Mouse (Mus musculus) G1E (cell line): ENCODE data around the gene Paf1. TPM values are rescaled to one million over a fixed set of nuclear protein-coding genes. Genes with fewer than 3 reads are reported as not detected.

Experiments used
- ATAC-seq: 2 replicates; pipeline ENCODE4 v1.8.0; 2016; ENCODE audit warnings: mild to moderate bottlenecking; ENCODE audit not compliant: insufficient number of reproducible peaks, poor library complexity, low FRiP score, severe bottlenecking; ENCODE audit errors: extremely low read depth
- DNase-seq: peaks from one replicate; pipeline ENCODE4 v3.0.0; 2012; ENCODE audit warnings: low spot score
- H3K27me3 ChIP-seq: 2 replicates; pipeline ENCODE4 v1.6.1; 2012; ENCODE audit warnings: mild to moderate bottlenecking, low read length, inconsistent platforms; ENCODE audit not compliant: insufficient read depth
- H3K36me3 ChIP-seq: replicated peaks from 2 replicates; pipeline ENCODE3; 2012; ENCODE audit warnings: mild to moderate bottlenecking, inconsistent platforms
- H3K4me1 ChIP-seq: 2 replicates; pipeline ENCODE4 v1.6.1; 2012; ENCODE audit warnings: low read depth, low read length, inconsistent platforms, mixed read lengths; ENCODE audit not compliant: insufficient read depth
- H3K4me3 ChIP-seq: 2 replicates; pipeline ENCODE4 v1.5.1; 2012; ENCODE audit warnings: low read depth, mild to moderate bottlenecking, inconsistent platforms, low read length, moderate library complexity, mixed read lengths
- H3K9me3 ChIP-seq: replicated peaks from 2 replicates; pipeline ENCODE4 v1.6.1; 2012; ENCODE audit warnings: inconsistent platforms
- CTCF ChIP-seq: IDR thresholded peaks from 2 replicates; pipeline ENCODE4 v1.5.1; 2012; ENCODE audit warnings: low read depth, low read length, inconsistent platforms, mixed read lengths
- GATA1 ChIP-seq: IDR thresholded peaks from 2 replicates; pipeline ENCODE4 v1.6.1; 2012; ENCODE audit warnings: borderline replicate concordance, low read length, inconsistent platforms, mixed read lengths
- GATA2 ChIP-seq: IDR thresholded peaks from 2 replicates; pipeline ENCODE4 v1.6.1; 2012; ENCODE audit warnings: low read depth, low read length, inconsistent platforms, borderline replicate concordance
- POLR2AphosphoS5 ChIP-seq: IDR thresholded peaks from 2 replicates; pipeline ENCODE4 v1.6.1; 2012; ENCODE audit warnings: low read depth, low read length, inconsistent platforms; ENCODE audit not compliant: insufficient replicate concordance
- TAL1 ChIP-seq: conservative IDR thresholded peaks from 2 replicates; pipeline ENCODE4 v1.6.1; 2012; ENCODE audit warnings: low read depth, low read length, inconsistent platforms, mixed read lengths
- polyA plus RNA-seq: library from polyadenylated mRNA; stranded (reverse); fragments of >175 nt; gene quantifications from 2 replicates; pipeline ENCODE4 v1.2.3, GENCODE M21; 2012
- total RNA-seq, 2 experiments: library from RNA; stranded (forward) in 1 of 2; stranded (reverse) in 1 of 2; fragments of 200-1000 nt in 1 of 2; fragments of >200 nt in 1 of 2; fragmentation: Nextera tagmentation in 1 of 2; gene quantifications; 2 replicates each; pipeline ENCODE4 v1.2.3; 2014 to 2017

Gene Paf1
- total and polyA plus RNA-seq, 3 experiments = 68.5 to 170 (median 96.2) TPM

GRCm38 (mm10) chr7:28436932-28437570 is 44.3 kb downstream of the Paf1 start, which contains the start of gene Gmfg:
TSS of gene Gmfg (plus strand) at chr7:28437447.
- ATAC-seq (peak; percentile 29), DNase-seq (peak; percentile 75)
- Histone ChIP-seq H3K27me3 (no peaks in the 10 kb centered on the region), H3K36me3 (peaks cover 6% of the 10 kb centered on the region), H3K4me3 (peak within 1 kb of the TSS; percentile 78), H3K9me3 (no peaks in the 10 kb centered on the region), H3K4me1 (peaks cover 58% of the 10 kb centered on the region)
- TF ChIP-seq TAL1 (no peak), CTCF (peak; percentile 56; the same call in 1 of the 2 replicates)

DNA sequence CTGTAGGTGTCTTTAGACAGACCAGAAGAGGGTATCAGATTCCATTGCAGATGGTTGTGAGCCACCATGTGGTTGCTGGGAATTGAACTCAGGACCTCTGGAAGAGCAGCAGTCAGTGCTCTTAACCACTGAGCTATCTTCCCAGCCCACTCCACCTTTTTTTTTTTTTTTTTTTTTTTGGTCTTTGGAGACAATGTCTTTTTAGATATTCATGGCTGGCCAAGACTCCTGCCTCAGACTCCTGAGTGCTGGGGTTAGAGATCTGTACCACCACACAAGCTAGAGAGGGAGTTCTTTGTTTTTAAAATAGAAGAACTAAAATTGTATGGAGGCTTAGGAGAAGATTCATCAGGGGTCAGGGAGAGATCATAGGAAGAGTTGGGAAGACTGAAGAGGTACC is 45.2 kb downstream of the Paf1 start:
- peaks cover 54% of the 10 kb centered on the region for H3K4me1 ChIP-seq
- DNase-seq (no peak), ATAC-seq (no peak)
- H3K36me3 ChIP-seq = peaks cover 6% of the 10 kb centered on the region
- H3K4me3 ChIP-seq = no peak overlapping the region
- no peaks in the 10 kb centered on the region for H3K27me3 ChIP-seq
- TF ChIP-seq TAL1 = no peak
- no peak for TF ChIP-seq CTCF
- TF ChIP-seq POLR2AphosphoS5 = no peak
- TF ChIP-seq GATA2 = no peak
- TF ChIP-seq GATA1 = no peak
- H3K9me3 ChIP-seq = no peaks in the 10 kb centered on the region

GRCm38 (mm10) chr7:28438771-28439170 is 46.0 kb downstream of the Paf1 start:
- Histone ChIP-seq H3K36me3 (no peaks in the 10 kb centered on the region), H3K27me3 (no peaks in the 10 kb centered on the region), H3K9me3 (no peaks in the 10 kb centered on the region), H3K4me1 (peaks cover 48% of the 10 kb centered on the region), H3K4me3 (no peak overlapping the region)
- DNase-seq (no peak), ATAC-seq (no peak)
- TF ChIP-seq GATA2 = no peak
- TF ChIP-seq CTCF = no peak
- no peak for TF ChIP-seq TAL1
- no peak for TF ChIP-seq POLR2AphosphoS5
- TF ChIP-seq GATA1 = no peak

GRCm38 (mm10) chr7:28440739-28441138 is 48.0 kb downstream of the Paf1 start:
- DNase-seq (peak; percentile 64), ATAC-seq (no peak)
- H3K4me1 ChIP-seq = peaks cover 35% of the 10 kb centered on the region
- H3K4me3 ChIP-seq = peak overlapping the region; percentile 31
- peaks cover 5% of the 10 kb centered on the region for H3K36me3 ChIP-seq
- H3K9me3 ChIP-seq = no peaks in the 10 kb centered on the region
- H3K27me3 ChIP-seq = peaks cover 8% of the 10 kb centered on the region; the same call in 1 of the 2 replicates
- TF ChIP-seq GATA1 (no peak), POLR2AphosphoS5 (no peak), CTCF (no peak), GATA2 (no peak), TAL1 (no peak)

GRCm38 (mm10) chr7:28441776-28442485 is 49.2 kb downstream of the Paf1 start:
- H3K36me3 ChIP-seq = peaks cover 5% of the 10 kb centered on the region
- TF ChIP-seq GATA2 (no peak), CTCF (no peak), GATA1 (no peak), POLR2AphosphoS5 (no peak), TAL1 (no peak)
- no peak for DNase-seq
- peaks cover 11% of the 10 kb centered on the region; the same call in 1 of the 2 replicates for H3K27me3 ChIP-seq
- no peak for ATAC-seq
- H3K9me3 ChIP-seq = no peaks in the 10 kb centered on the region
- H3K4me3 ChIP-seq = no peak overlapping the region
- H3K4me1 ChIP-seq = peaks cover 30% of the 10 kb centered on the region

DNA sequence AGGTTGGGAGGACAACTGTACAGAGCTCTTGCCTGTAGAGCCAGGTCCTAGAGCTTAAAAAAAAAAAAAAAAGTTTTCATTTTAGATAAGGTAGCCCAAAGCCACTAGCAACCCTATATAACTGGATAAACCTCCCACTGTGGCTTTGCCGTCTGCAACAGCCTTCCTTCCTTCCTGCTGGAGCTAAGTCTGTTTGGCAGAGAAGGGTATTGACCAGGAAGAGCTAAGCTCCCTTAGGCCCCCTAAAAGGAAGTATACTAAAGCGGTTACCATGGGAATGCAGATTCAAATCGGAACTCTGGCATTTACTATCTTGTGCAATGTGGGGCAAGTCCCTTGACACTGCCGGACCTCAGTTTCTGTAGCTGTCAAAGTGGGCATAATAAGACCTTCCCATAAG is 49.9 kb downstream of the Paf1 start:
- no peaks in the 10 kb centered on the region for H3K9me3 ChIP-seq
- H3K27me3 ChIP-seq = peaks cover 11% of the 10 kb centered on the region; the same call in 1 of the 2 replicates
- peaks cover 23% of the 10 kb centered on the region for H3K4me1 ChIP-seq
- H3K4me3 ChIP-seq = no peak overlapping the region
- ATAC-seq (peak; percentile 69), DNase-seq (peak; percentile 33)
- no peak for TF ChIP-seq TAL1
- no peak for TF ChIP-seq GATA1
- no peak for TF ChIP-seq POLR2AphosphoS5
- H3K36me3 ChIP-seq = peaks cover 5% of the 10 kb centered on the region
